Mouse (Mus musculus) stomach, embryonic 14.5 days (tissue): Measurements from ENCODE around the gene Gm10762. TPM values are rescaled to one million over a fixed set of nuclear protein-coding genes. Genes with fewer than 3 reads are reported as not detected.
A peak's percentile ranks its signal among the peaks of the same experiment; 100 is the strongest.

Source experiments
- ATAC-seq: fragments of 200-750 bp; cut with Nextera tagmentation; 2 replicates; pipeline ENCODE4 v1.8.0; 2017; ENCODE audit warnings: low read depth, moderate TSS enrichment; ENCODE audit not compliant: insufficient number of reproducible peaks, insufficient read depth, low FRiP score
- H3K27ac ChIP-seq: fragments of 300-500 bp; sonication (generic); 2 replicates; pipeline ENCODE4 v1.5.1; 2014; ENCODE audit warnings: mild to moderate bottlenecking, low read length, moderate library complexity, mixed read lengths
- H3K27me3 ChIP-seq: fragments of 300-500 bp; sonication (generic); 2 replicates; pipeline ENCODE4 v1.6.1; 2014; ENCODE audit warnings: low read length, control low read depth, mixed read lengths; ENCODE audit not compliant: control insufficient read depth, insufficient read depth
- H3K36me3 ChIP-seq: fragments of 300-500 bp; sonication (generic); 2 replicates; pipeline ENCODE4 v1.6.1; 2014; ENCODE audit warnings: mild to moderate bottlenecking, control low read depth, low read length, moderate library complexity, mixed read lengths; ENCODE audit not compliant: control insufficient read depth, insufficient read depth
- H3K4me1 ChIP-seq: fragments of 300-500 bp; sonication (generic); 2 replicates; pipeline ENCODE4 v1.6.1; 2014; ENCODE audit warnings: low read length, control low read depth, mixed read lengths; ENCODE audit not compliant: control insufficient read depth, insufficient read depth
- H3K4me2 ChIP-seq: fragments of 300-500 bp; sonication (generic); replicated peaks from 2 replicates; pipeline ENCODE4 v1.6.1; 2014; ENCODE audit warnings: low read depth, low read length, control low read depth
- H3K4me3 ChIP-seq: fragments of 300-500 bp; sonication (generic); 2 replicates; pipeline ENCODE4 v1.5.1; 2014; ENCODE audit warnings: low read depth, low read length, control low read depth
- H3K9ac ChIP-seq: fragments of 300-500 bp; sonication (generic); replicated peaks from 2 replicates; pipeline ENCODE4 v1.6.1; 2014; ENCODE audit warnings: low read depth, mild to moderate bottlenecking, control low read depth, low read length, moderate library complexity, mixed read lengths
- H3K9me3 ChIP-seq: fragments of 300-500 bp; sonication (generic); 2 replicates; pipeline ENCODE4 v1.6.1; 2016; ENCODE audit warnings: low read depth, low read length, control low read depth; ENCODE audit not compliant: control insufficient read depth
- WGBS: fragments of 180-500 bp; shearing (Covaris S2); extraction: QIAGEN DNeasy Blood & Tissue Kit; methylation state at CpG from one replicate; pipeline ENCODE4 v1.1.7; 2014; 5-methylcytosine and 5-hydroxymethylcytosine counted together
- polyA plus RNA-seq: library from polyadenylated mRNA; unstranded; fragments of >200 nt; fragmentation: Nextera tagmentation; extraction: Ambion mirVana; gene quantifications from 2 replicates; pipeline ENCODE4 v1.2.1, GENCODE M21; 2014

The Gm10762 gene
- polyA plus RNA-seq, 1 experiment from 2014 or later = 15.6 TPM

GRCm38 (mm10) chr2:128966641-128967580 is 614 bp downstream of the Gm10762 start, which contains the start of gene Zc3h6:
Zc3h6 (plus strand) TSS chr2:128967402.
- Histone ChIP-seq H3K9me3 (no peaks in the 10 kb centered on the region), H3K9ac (peak within 1 kb of the TSS; percentile 100), H3K4me2 (peak within 1 kb of the TSS; percentile 47), H3K27me3 (no peaks in the 10 kb centered on the region), H3K27ac (peak within 1 kb of the TSS; percentile 100), H3K36me3 (no peaks in the 10 kb centered on the region), H3K4me3 (peak within 1 kb of the TSS; percentile 90), H3K4me1 (peaks cover 7% of the 10 kb centered on the region; the same call in 1 of the 2 replicates)
- under 1% methylated on average over 65 of the region's 65 CpGs for WGBS
- ATAC-seq = peak; percentile 97

DNA sequence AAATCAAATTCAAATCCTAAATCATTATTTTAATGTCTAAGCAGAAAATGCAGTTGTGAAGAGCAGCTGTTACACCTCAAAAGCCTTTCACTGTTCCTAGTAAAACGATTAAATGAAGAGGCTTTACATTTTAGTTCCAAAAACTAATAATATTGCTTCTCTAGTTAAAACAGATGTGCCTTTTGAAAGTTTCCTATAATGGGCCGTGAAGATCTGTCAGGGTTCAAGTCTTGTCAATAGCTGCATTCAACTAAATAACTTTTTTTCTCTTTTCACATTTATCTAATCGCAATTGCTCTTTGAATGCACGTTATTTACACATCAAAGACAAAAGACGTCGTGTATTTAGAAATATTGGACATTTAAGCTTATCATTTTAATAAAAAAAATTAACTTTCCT is 1.3 kb downstream of the Gm10762 start:
- Histone ChIP-seq H3K9me3 (no peaks in the 10 kb centered on the region), H3K4me2 (peak overlapping the region; percentile 44), H3K4me1 (peaks cover 7% of the 10 kb centered on the region; the same call in 1 of the 2 replicates), H3K27ac (peak overlapping the region; percentile 100; the same call in 1 of the 2 replicates), H3K9ac (peak overlapping the region; percentile 100; the same call in 1 of the 2 replicates), H3K36me3 (no peaks in the 10 kb centered on the region), H3K27me3 (no peaks in the 10 kb centered on the region), H3K4me3 (peak overlapping the region; percentile 90)
- no peak for ATAC-seq
- WGBS = 10% methylated on average over 6 of the region's 6 CpGs

- peak overlapping the region; percentile 36; the same call in 1 of the 2 replicates for H3K27ac ChIP-seq
- WGBS = 41% methylated on average over 5 of the region's 5 CpGs
- H3K9ac ChIP-seq = no peak overlapping the region; the same call in 1 of the 2 replicates
- H3K4me2 ChIP-seq = peak overlapping the region; percentile 44; the same call in 1 of the 2 replicates
- no peak overlapping the region for H3K4me3 ChIP-seq
- H3K9me3 ChIP-seq = no peaks in the 10 kb centered on the region
- H3K36me3 ChIP-seq = no peaks in the 10 kb centered on the region
- H3K27me3 ChIP-seq = no peaks in the 10 kb centered on the region
- ATAC-seq = no peak
- H3K4me1 ChIP-seq = peaks cover 7% of the 10 kb centered on the region; the same call in 1 of the 2 replicates
These were observed 1.9 kb downstream of the Gm10762 start for GRCm38 (mm10) chr2:128965505-128966105.

DNA sequence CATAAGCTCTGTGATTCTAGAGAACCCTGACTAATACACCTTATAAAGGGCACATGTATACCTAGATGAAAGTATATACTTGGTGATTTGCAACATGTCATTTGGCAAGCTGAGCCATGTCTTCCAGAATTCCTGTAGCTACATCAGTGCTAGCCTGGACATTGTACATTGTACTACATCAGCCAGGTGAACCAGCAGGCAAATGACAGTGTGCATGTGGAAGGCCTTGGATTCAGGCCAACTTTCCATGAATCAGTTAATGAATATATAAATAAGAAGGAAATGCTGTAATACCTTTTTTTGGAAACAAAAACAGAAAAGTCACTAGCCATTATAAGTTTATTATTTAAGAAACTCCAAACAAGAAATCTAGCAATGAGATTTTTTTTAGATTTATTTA is 13.3 kb downstream of the Gm10762 start:
- no peak for ATAC-seq

GRCm38 (mm10) chr2:128947962-128948588 is 19.4 kb downstream of the Gm10762 start:
- Histone ChIP-seq H3K27me3 (no peaks in the 10 kb centered on the region), H3K9ac (no peak overlapping the region), H3K27ac (no peak overlapping the region), H3K9me3 (no peaks in the 10 kb centered on the region), H3K4me3 (no peak overlapping the region), H3K36me3 (no peaks in the 10 kb centered on the region), H3K4me1 (no peaks in the 10 kb centered on the region), H3K4me2 (no peak overlapping the region)
- no peak for ATAC-seq
- WGBS = 31% methylated on average over 6 of the region's 6 CpGs

More for the DNA sequence above, 13.3 kb downstream of the Gm10762 start:
- Histone ChIP-seq H3K4me2 (no peak overlapping the region), H3K4me1 (no peaks in the 10 kb centered on the region), H3K27ac (no peak overlapping the region), H3K36me3 (no peaks in the 10 kb centered on the region), H3K9ac (no peak overlapping the region), H3K27me3 (no peaks in the 10 kb centered on the region), H3K4me3 (no peak overlapping the region), H3K9me3 (no peaks in the 10 kb centered on the region)

DNA sequence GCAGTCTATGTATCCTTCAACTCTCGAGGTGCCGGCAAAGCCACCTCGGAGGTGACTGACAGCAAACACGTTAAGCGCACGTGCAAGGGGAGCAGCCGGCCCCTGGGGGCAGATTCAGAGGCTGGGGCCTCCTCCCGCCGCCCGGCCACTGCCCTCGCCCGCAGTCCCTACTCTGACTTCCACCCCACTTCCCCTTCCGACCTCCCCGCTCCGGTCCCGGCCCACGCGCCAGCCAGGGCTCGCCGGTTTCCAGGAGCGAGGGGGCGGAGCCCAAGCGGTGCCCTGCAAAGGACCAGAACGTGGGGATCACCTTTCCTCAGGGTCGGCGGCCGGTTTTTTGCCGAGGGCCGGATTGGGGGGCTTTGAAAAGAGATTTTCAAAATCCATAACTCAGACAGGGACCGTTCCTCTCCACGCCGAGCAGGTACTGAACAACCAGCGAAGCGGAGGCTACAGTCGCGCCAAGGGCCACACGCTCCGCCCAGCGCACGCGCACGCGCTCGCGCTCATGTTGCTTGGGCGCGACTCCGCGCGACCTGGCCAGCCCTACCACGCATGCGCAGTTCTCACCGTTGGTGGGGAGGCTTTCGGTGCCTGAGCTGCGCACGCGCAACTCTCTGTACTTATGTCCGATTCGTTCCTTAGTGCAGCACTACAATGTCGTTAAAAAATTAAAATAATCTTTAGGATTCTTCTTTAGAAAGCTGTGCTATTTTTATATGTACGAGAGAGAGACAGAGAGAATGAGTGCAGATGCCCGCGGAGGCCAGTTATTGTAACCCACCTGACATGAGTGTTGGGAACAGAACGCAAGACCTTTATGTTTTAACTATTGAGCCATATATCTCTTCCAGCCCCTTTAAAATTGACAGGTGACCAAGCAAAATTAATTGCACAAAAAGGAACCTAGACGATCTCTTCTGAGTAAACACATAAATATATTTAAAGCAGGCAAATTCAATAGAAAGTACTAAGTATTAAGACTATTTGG is 23.7 kb downstream of the Gm10762 start, which contains the start of gene Zc3h8:
Zc3h8 (minus strand) TSS at position 540 of the 991 bp plus-strand sequence.
- H3K36me3 ChIP-seq = no peaks in the 10 kb centered on the region
- ATAC-seq = peak; percentile 95
- H3K9ac ChIP-seq = peak within 1 kb of the TSS; percentile 36
- peak within 1 kb of the TSS; percentile 51 for H3K4me3 ChIP-seq
- H3K9me3 ChIP-seq = no peaks in the 10 kb centered on the region
- 1% methylated on average over 65 of the region's 65 CpGs for WGBS
- peak within 1 kb of the TSS; percentile 61 for H3K4me2 ChIP-seq
- H3K4me1 ChIP-seq = no peaks in the 10 kb centered on the region; the same call in 1 of the 2 replicates
- H3K27ac ChIP-seq = peak within 1 kb of the TSS; percentile 57
- no peaks in the 10 kb centered on the region for H3K27me3 ChIP-seq

DNA sequence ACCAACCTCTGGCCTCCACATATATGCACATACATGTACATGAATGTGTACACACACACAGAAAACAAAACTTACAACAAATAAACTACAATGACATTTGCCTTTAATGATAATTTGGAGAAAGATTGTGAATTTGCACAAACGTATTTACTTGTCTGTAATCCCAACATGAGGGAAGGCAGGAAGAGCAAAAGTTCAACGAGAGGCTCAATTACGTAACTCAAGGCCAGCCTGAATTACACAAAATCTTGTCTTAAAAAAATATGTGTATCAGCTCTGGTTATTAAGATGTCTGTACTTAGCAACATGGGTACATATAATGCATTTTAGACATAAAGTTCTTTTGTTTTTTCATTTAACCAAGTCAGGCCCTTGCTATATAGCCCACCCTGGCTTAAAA is 31.3 kb downstream of the Gm10762 start:
- H3K27me3 ChIP-seq = no peaks in the 10 kb centered on the region
- H3K36me3 ChIP-seq = peaks cover 5% of the 10 kb centered on the region; the same call in 1 of the 2 replicates
- 91% methylated on average over 3 of the region's 3 CpGs for WGBS
- no peak overlapping the region for H3K4me3 ChIP-seq
- no peaks in the 10 kb centered on the region for H3K4me1 ChIP-seq
- H3K4me2 ChIP-seq = no peak overlapping the region
- H3K9ac ChIP-seq = no peak overlapping the region
- H3K9me3 ChIP-seq = no peaks in the 10 kb centered on the region
- no peak overlapping the region for H3K27ac ChIP-seq
- no peak for ATAC-seq
